Mouse (Mus musculus) kidney, embryonic 15.5 days (tissue): Measurements from ENCODE around the gene Afdn. TPM values are rescaled to one million over a fixed set of nuclear protein-coding genes. Genes with fewer than 3 reads are reported as not detected.
"Not testable (repeated sequence)": the region's sequence is repeated elsewhere in the genome, so short reads cannot be mapped to it uniquely, and the experiment has no call there.

Source experiments
- ATAC-seq: fragments of 200-750 bp; cut with Nextera tagmentation; replicated peaks from 2 replicates; pipeline ENCODE4 v1.8.0; 2017; ENCODE audit warnings: moderate TSS enrichment; ENCODE audit not compliant: low FRiP score
- H3K27ac ChIP-seq: fragments of 300-500 bp; sonication (generic); 2 replicates; pipeline ENCODE4 v1.5.1; 2015; ENCODE audit warnings: mild to moderate bottlenecking, inconsistent platforms
- H3K27me3 ChIP-seq: fragments of 300-500 bp; sonication (generic); 2 replicates; pipeline ENCODE4 v1.6.1; 2015; ENCODE audit warnings: inconsistent platforms
- H3K36me3 ChIP-seq: fragments of 300-500 bp; sonication (generic); 2 replicates; pipeline ENCODE4 v1.6.1; 2015; ENCODE audit warnings: inconsistent platforms
- H3K4me1 ChIP-seq: fragments of 300-500 bp; sonication (generic); 2 replicates; pipeline ENCODE4 v1.6.1; 2015; ENCODE audit warnings: inconsistent platforms
- H3K4me2 ChIP-seq: fragments of 300-500 bp; sonication (generic); 2 replicates; pipeline ENCODE4 v1.6.1; 2015; ENCODE audit warnings: moderate library complexity, mild to moderate bottlenecking, inconsistent platforms
- H3K4me3 ChIP-seq: fragments of 300-500 bp; sonication (generic); replicated peaks from 2 replicates; pipeline ENCODE4 v1.5.1; 2015; ENCODE audit warnings: mild to moderate bottlenecking, inconsistent platforms
- H3K9ac ChIP-seq: fragments of 300-500 bp; sonication (generic); 2 replicates; pipeline ENCODE4 v1.6.1; 2015; ENCODE audit warnings: mild to moderate bottlenecking, inconsistent platforms
- H3K9me3 ChIP-seq: fragments of 300-500 bp; sonication (generic); replicated peaks from 2 replicates; pipeline ENCODE4 v1.6.1; 2016; ENCODE audit warnings: inconsistent platforms
- WGBS: fragments of 180-500 bp; shearing (Covaris S2); methylation state at CpG from one replicate; pipeline ENCODE4 v1.1.7; 2015; ENCODE audit warnings: mixed read lengths; 5-methylcytosine and 5-hydroxymethylcytosine counted together
- polyA plus RNA-seq: library from polyadenylated mRNA; unstranded; fragments of >200 nt; fragmentation: Nextera tagmentation; extraction: Ambion mirVana; gene quantifications from 2 replicates; pipeline ENCODE4 v1.2.1, GENCODE M21; 2015

Afdn gene
- polyA plus RNA-seq, 1 experiment from 2014 or later: 76.5 TPM

DNA sequence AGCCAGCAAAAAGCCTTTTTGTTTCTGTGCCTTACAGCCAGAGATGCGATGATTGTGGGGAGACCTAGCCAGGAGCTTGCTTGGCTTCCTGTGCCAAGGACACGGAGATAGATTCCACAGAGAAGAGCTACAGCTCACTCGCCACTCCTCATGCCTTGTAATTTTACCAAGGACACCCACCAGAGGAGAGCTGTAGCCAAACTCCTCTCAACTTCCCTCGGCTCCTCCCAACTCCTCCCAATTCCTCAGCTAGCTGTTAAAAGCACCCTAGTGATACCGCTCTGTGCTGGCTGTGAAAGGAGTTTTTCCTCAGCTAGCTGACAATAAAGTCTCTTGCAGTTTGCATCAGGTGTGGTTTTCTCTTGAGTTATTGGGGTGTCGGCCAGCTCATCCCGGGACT is 93.5 kb downstream of the Afdn start:
- WGBS: 78% methylated on average over 7 of the region's 7 CpGs
- not testable (repeated sequence) for H3K9ac ChIP-seq, H3K4me2 ChIP-seq, H3K9me3 ChIP-seq, H3K27me3 ChIP-seq, H3K4me3 ChIP-seq, ATAC-seq, H3K27ac ChIP-seq, H3K4me1 ChIP-seq
- peaks cover 81% of the 10 kb centered on the region for H3K36me3 ChIP-seq

DNA sequence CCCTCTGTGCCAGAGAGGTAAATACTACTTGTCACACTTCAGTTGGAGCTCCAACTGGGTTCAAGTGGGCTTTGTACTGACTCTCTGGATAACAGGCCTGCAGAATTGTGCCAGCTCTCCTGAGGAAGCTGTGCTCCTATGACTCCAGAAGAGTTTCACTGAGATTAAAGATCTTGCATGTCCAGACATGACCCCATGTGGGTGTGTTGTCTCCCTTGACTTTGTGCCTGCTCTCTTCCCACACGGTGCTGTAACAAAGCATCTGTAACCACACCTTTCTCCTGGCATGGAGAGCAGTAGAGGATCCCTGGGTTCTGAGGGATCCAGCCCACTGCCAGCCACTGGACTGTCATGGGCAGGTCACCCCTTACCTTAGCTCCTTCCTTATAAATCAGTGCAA is 95.1 kb downstream of the Afdn start:
- H3K36me3 ChIP-seq: peaks cover 74% of the 10 kb centered on the region
- H3K4me3 ChIP-seq: no peak overlapping the region
- H3K4me1 ChIP-seq: no peaks in the 10 kb centered on the region
- no peaks in the 10 kb centered on the region for H3K27me3 ChIP-seq
- H3K27ac ChIP-seq: no peak overlapping the region
- no peak for ATAC-seq
- no peak overlapping the region for H3K9ac ChIP-seq
- H3K9me3 ChIP-seq: no peaks in the 10 kb centered on the region
- whole genome bisulfite sequencing: 79% methylated on average over 1 of the region's 1 CpGs
- H3K4me2 ChIP-seq: no peak overlapping the region

DNA sequence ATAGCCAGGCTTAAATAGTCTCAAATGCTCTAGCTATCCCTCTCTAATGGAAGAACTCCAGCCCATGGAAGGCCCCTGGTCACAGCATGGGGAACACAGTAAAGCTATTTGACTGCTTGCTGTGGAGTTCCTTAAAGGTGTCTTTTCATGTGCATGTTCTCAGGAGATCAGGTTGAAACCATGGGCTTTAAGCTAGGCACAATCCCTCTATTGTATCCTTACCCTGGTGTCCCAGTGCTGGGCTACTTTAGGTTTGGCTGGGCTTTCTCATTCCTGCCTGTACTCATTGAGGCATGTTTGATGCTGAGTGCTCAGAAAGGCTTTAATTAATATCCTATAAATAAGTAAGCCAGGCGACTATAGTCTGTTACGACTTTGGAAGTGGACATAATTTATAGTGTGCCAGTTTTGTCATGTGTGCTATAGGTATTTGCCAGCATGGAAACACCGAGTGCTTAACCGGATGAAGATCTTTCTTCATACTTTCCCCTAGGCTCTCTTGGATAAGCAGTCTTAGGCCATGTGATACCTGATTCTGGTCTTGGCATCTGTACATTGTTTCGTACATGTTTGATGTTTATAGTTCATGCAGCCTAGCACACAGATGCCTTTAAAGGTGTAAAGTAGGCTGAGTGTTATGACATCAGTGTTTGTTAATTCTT is 96.2 kb downstream of the Afdn start:
- ATAC-seq: no peak
- Histone ChIP-seq H3K36me3 (peaks cover 72% of the 10 kb centered on the region), H3K4me2 (no peak overlapping the region), H3K27ac (no peak overlapping the region), H3K27me3 (no peaks in the 10 kb centered on the region), H3K4me1 (no peaks in the 10 kb centered on the region), H3K9ac (no peak overlapping the region), H3K9me3 (no peaks in the 10 kb centered on the region), H3K4me3 (no peak overlapping the region)
- 80% methylated on average over 5 of the region's 5 CpGs for WGBS

DNA sequence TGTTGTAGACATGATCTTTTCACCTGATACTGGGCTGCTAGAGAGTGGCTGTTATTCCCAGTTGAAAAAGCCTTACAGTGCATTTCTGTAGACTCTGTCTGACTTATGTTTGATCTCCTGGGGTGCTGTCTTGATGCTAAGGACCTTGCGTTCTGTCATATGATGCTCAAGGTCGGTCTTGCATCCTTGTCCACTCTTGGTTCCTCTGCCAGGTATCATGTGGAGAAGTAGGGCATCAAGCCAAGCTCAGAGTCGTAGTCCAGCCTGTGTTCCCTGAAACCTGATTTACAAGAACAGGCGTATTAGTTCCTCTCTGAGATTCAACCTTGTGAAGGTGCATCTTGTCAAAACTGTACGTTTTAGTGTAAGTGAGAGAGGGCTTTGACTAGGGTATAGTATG is 105.0 kb downstream of the Afdn start:
- Histone ChIP-seq H3K9ac (no peak overlapping the region), H3K4me2 (no peak overlapping the region), H3K9me3 (no peaks in the 10 kb centered on the region), H3K4me3 (no peak overlapping the region), H3K36me3 (peaks cover 51% of the 10 kb centered on the region), H3K27me3 (no peaks in the 10 kb centered on the region), H3K27ac (no peak overlapping the region), H3K4me1 (no peaks in the 10 kb centered on the region)
- WGBS: 95% methylated on average over 5 of the region's 5 CpGs
- no peak for ATAC-seq

DNA sequence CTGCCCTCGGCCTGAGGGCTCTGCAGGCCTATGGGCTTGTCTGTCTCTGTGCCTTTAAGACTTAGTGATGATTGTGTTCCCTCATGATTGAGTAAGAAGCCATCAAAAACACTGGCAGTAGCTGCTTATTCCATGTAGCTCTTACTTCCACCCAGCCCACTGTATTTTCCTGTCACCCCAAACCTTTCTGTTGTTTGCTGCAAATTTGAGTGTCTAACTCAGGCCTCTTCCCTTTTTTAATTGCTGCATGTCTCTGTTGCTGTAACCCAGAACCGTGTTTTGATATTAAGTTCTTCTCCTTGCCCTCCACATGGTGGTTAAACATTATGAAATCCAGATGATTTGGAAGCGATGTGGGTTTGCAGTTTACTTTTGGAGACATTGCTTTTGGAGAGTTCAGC is 106.6 kb downstream of the Afdn start:
- H3K36me3 ChIP-seq: peaks cover 47% of the 10 kb centered on the region
- H3K9ac ChIP-seq: no peak overlapping the region
- H3K27me3 ChIP-seq: no peaks in the 10 kb centered on the region
- H3K9me3 ChIP-seq: no peaks in the 10 kb centered on the region
- H3K4me3 ChIP-seq: no peak overlapping the region
- H3K27ac ChIP-seq: peak overlapping the region; percentile 32; the same call in 1 of the 2 replicates
- no peaks in the 10 kb centered on the region for H3K4me1 ChIP-seq
- ATAC-seq: no peak
- no peak overlapping the region for H3K4me2 ChIP-seq
- WGBS: 85% methylated on average over 3 of the region's 3 CpGs

DNA sequence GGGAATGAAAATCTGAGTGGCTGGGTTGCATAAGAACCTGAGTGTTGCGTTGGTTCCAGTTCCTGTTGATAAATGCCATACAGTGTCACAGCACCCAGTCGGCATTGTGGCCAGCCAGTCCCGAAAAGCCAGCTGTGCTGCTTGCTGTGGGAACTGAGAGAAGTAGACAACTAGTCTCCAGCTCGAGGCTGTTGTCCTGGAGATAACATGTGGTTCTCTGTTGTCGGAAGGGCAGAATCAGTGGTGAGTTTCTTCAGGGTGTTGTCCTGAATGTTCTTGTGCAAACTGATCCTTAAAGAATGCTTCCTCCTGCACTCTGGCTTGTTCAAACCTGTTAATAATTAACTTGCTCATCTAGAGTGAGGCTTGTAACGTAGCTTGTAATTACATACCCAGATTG is 107.1 kb downstream of the Afdn start:
- Histone ChIP-seq H3K27me3 (no peaks in the 10 kb centered on the region), H3K4me2 (no peak overlapping the region), H3K4me1 (no peaks in the 10 kb centered on the region), H3K36me3 (peaks cover 48% of the 10 kb centered on the region), H3K4me3 (no peak overlapping the region), H3K9ac (no peak overlapping the region), H3K9me3 (no peaks in the 10 kb centered on the region), H3K27ac (peak overlapping the region; percentile 32; the same call in 1 of the 2 replicates)
- peak; percentile 67; the same call in 1 of the 2 replicates for ATAC-seq
- 51% methylated on average over 6 of the region's 6 CpGs for WGBS

DNA sequence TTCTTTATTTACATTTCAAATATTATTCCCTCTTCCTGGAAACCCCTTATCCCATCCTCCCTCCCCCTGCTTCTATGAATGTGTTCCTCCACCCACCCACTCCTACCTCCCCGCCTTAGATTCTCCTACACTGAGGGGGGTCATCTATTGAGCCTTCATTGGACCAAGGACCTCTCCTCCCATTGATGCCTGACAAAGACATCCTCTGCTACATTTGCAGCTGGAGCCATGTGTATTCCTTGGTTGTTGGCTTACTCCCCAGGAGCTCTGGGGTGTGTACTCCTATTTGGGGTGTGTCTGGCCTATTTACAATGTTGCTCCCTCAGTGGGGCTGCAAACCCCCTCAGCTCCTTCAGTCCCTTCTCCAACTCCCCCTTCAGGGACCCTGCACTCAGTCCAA is 109.9 kb downstream of the Afdn start:
- Histone ChIP-seq H3K4me1 (no peaks in the 10 kb centered on the region), H3K27ac (no peak overlapping the region), H3K9me3 (no peaks in the 10 kb centered on the region), H3K4me2 (no peak overlapping the region), H3K4me3 (no peak overlapping the region), H3K9ac (no peak overlapping the region), H3K27me3 (no peaks in the 10 kb centered on the region), H3K36me3 (peaks cover 37% of the 10 kb centered on the region)
- ATAC-seq: no peak
- 87% methylated on average over 1 of the region's 1 CpGs for WGBS

DNA sequence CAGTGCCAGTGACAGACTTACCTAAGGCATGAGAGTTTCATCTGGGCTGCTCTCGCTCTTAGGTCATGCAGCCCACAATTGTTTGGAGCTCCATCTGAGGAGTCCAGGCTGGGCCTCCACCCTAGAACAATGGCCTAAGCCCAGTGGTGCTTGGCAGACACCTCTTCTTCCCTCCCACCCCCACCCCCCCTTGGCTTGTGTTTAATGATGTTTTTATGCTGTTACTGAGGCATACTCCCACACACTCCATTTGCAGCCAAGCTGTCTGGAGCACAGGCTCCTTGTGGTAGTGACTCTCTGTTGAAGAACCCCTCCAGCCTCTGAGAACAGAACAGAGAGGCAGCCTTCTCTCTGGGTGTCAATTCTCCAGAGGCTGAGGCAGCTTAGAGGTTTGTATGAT is 113.9 kb downstream of the Afdn start:
- H3K36me3 ChIP-seq: peaks cover 43% of the 10 kb centered on the region
- no peak overlapping the region for H3K4me3 ChIP-seq
- no peaks in the 10 kb centered on the region for H3K9me3 ChIP-seq
- ATAC-seq: peak; percentile 82
- no peak overlapping the region for H3K4me2 ChIP-seq
- WGBS: 46% methylated on average over 1 of the region's 1 CpGs
- no peak overlapping the region for H3K9ac ChIP-seq
- H3K27ac ChIP-seq: no peak overlapping the region
- no peaks in the 10 kb centered on the region for H3K4me1 ChIP-seq
- H3K27me3 ChIP-seq: no peaks in the 10 kb centered on the region

DNA sequence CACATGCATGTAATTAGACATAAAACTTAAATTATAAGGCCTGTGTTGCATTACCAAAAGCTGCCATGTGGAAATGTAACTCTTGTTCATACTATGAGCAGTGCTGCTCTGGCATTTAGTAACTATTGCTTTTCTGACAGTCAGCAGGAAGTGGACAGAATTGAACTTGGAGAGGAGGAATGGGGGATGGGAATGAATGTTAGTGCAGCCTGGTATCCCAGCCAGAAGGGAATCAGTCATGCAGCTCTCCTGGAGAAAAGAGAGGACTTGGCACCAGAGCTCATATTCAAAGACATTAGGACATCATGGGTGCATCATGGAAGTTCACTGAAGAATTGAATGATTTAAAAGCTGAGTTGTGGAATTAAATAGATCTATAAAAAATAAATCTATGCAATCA is 117.1 kb downstream of the Afdn start:
- Histone ChIP-seq H3K9ac (no peak overlapping the region), H3K4me3 (no peak overlapping the region), H3K4me1 (no peaks in the 10 kb centered on the region), H3K36me3 (peaks cover 42% of the 10 kb centered on the region), H3K9me3 (no peaks in the 10 kb centered on the region), H3K4me2 (no peak overlapping the region), H3K27me3 (no peaks in the 10 kb centered on the region), H3K27ac (no peak overlapping the region)
- no peak for ATAC-seq

DNA sequence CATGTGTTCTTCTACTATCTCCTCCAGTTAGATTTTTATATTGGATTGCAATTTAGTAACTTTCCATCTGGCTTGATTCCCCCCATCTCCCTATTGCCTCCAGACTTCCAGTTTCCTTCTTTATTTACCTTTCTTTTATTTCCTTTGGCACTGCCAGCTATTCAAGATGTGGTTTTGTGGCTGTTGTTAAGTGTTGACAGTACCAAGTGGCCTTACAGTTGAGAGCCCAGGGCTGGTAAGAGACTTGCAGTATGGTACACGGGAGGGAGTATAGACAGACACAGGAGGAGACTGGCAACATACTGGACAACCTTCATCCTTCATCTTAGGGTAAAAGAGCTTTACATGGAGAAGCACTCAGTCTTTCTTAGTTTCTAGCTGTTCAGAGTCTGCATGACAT is 119.4 kb downstream of the Afdn start:
- no peak overlapping the region for H3K4me2 ChIP-seq
- H3K36me3 ChIP-seq: peaks cover 52% of the 10 kb centered on the region
- no peak for ATAC-seq
- no peaks in the 10 kb centered on the region for H3K4me1 ChIP-seq
- no peak overlapping the region for H3K4me3 ChIP-seq
- H3K27ac ChIP-seq: no peak overlapping the region
- no peaks in the 10 kb centered on the region for H3K27me3 ChIP-seq
- WGBS: 81% methylated on average over 1 of the region's 1 CpGs
- no peak overlapping the region for H3K9ac ChIP-seq
- no peaks in the 10 kb centered on the region for H3K9me3 ChIP-seq

DNA sequence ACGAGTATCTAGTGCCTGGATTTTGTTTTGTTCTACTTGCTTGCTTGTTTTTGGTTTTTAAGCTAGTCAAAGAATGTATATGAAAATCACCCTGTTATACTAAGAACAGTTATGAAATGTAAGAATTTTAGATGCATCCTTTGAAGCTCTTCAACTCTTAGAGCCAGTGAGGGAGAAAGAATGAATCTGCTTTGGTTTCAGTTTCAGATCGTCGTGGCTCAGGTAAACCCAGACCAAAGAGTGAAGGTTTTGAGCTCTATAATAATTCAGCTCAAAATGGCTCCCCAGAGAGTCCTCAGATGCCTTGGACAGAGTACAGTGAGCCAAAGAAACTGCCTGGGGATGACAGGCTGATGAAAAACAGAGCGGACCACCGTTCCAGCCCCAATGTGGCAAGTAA is 123.2 kb downstream of the Afdn start:
- 73% methylated on average over 5 of the region's 5 CpGs for WGBS
- H3K9ac ChIP-seq: no peak overlapping the region
- no peak for ATAC-seq
- H3K4me1 ChIP-seq: no peaks in the 10 kb centered on the region
- peaks cover 73% of the 10 kb centered on the region for H3K36me3 ChIP-seq
- H3K27me3 ChIP-seq: no peaks in the 10 kb centered on the region
- H3K4me3 ChIP-seq: no peak overlapping the region
- H3K27ac ChIP-seq: no peak overlapping the region
- H3K9me3 ChIP-seq: no peaks in the 10 kb centered on the region
- no peak overlapping the region for H3K4me2 ChIP-seq

DNA sequence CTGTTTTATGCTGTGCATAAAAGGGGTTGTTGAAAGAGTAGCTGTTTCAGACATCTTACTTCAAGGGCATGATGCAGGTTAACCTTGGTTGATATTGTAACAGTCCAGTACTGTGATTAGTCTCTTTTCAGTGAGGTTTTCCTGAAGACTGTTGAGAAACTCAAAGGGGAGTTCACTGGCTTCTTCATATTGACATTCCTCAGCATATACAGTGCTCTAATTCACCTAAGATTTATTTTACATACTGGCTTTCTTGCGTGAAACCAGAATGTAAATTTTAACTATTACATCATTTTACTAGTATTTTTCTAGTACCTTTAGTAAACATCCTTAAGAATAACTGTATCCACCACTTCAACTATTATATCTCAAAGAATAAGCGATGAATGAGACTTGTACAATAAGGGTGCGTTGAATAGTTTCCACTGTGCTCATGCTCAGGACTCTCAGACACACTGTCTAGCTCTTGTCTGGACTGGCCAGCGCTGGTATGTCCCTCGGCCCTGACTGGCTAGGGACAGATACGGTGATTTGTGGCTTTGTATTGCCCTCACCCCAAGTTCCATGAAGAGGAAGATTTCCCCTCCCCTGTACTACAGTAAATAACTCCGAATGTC is 129.6 kb downstream of the Afdn start:
- WGBS: 82% methylated on average over 7 of the region's 7 CpGs
- no peaks in the 10 kb centered on the region for H3K27me3 ChIP-seq
- peaks cover 50% of the 10 kb centered on the region for H3K36me3 ChIP-seq
- H3K9ac ChIP-seq: no peak overlapping the region
- ATAC-seq: no peak
- no peaks in the 10 kb centered on the region for H3K4me1 ChIP-seq
- no peak overlapping the region for H3K4me2 ChIP-seq
- no peak overlapping the region for H3K27ac ChIP-seq
- H3K4me3 ChIP-seq: no peak overlapping the region
- H3K9me3 ChIP-seq: no peaks in the 10 kb centered on the region

DNA sequence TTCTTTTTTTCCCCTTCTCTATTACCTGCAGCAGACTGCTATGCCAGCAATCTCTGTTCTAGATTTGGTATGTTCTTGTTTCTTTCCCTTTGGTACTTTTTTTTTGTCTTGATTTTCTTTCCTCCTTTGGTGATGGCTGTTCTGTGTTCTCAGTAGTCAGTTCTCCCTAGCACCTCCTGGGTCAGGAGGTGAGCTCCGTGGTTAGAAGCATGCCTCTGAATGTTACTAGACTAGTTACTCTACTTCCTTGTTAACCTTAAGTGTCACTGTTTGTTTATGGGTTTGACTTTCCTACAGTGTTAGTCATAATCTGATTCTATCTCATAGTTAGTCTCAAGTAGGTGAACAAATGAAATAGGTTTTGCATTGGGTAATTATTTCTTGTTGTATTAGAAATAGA is 130.6 kb downstream of the Afdn start:
- ATAC-seq: no peak

More for the DNA sequence above, 130.6 kb downstream of the Afdn start:
- H3K9ac ChIP-seq: no peak overlapping the region
- H3K27ac ChIP-seq: no peak overlapping the region
- H3K27me3 ChIP-seq: no peaks in the 10 kb centered on the region
- H3K4me2 ChIP-seq: no peak overlapping the region
- no peaks in the 10 kb centered on the region for H3K4me1 ChIP-seq
- H3K36me3 ChIP-seq: peaks cover 50% of the 10 kb centered on the region
- H3K9me3 ChIP-seq: no peaks in the 10 kb centered on the region
- H3K4me3 ChIP-seq: no peak overlapping the region
- WGBS: 65% methylated on average over 1 of the region's 1 CpGs
